Mouse (Mus musculus): Measurements from ENCODE around the gene Dock1. TPM values are rescaled to one million over a fixed set of nuclear protein-coding genes. Genes with fewer than 3 reads are reported as not detected.

Gene Dock1
- total RNA-seq, 2 experiments from 2014 or later, result 89.9 to 206 TPM

GRCm38 (mm10) chr7:134943063-134943462, 272.6 kb downstream of the Dock1 start:
- DNase-seq (ENCODE audit: low spot score in 2 of 2), result no peak

- DNase-seq (ENCODE audit: low spot score in 2 of 2), result no peak
Measured at GRCm38 (mm10) chr7:134943701-134944100, 273.2 kb downstream of the Dock1 start.

- no peak for DNase-seq (ENCODE audit: low spot score in 2 of 2)
Measured at GRCm38 (mm10) chr7:134945925-134946716, 275.7 kb downstream of the Dock1 start.

- DNase-seq (ENCODE audit: low spot score in 2 of 2), result no peak
Measured at GRCm38 (mm10) chr7:134959086-134959485, 288.6 kb downstream of the Dock1 start.

- peak; percentile 29 to 42 for DNase-seq (ENCODE audit: low spot score in 2 of 2)
Measured at GRCm38 (mm10) chr7:134960871-134961270, 290.4 kb downstream of the Dock1 start.

- DNase-seq (ENCODE audit: low spot score in 2 of 2), result no peak
Measured at GRCm38 (mm10) chr7:134961608-134962007, 291.2 kb downstream of the Dock1 start.

GRCm38 (mm10) chr7:134990244-134990643, 319.8 kb downstream of the Dock1 start:
- no peak for DNase-seq (ENCODE audit: low spot score in 2 of 2)

- DNase-seq (ENCODE audit: low spot score in 2 of 2), result no peak
Measured at GRCm38 (mm10) chr7:134990911-134991310, 320.5 kb downstream of the Dock1 start.

- no peak for DNase-seq (ENCODE audit: low spot score in 2 of 2)
Measured at GRCm38 (mm10) chr7:134994983-134995382, 324.5 kb downstream of the Dock1 start.

GRCm38 (mm10) chr7:135002216-135002615, 331.8 kb downstream of the Dock1 start:
- DNase-seq (ENCODE audit: low spot score in 2 of 2), result no peak

GRCm38 (mm10) chr7:135002891-135003290, 332.4 kb downstream of the Dock1 start:
- peak in 1 of 2 experiments; percentile 30 for DNase-seq (ENCODE audit: low spot score in 2 of 2)

- DNase-seq (ENCODE audit: low spot score in 2 of 2), result no peak
Measured at GRCm38 (mm10) chr7:135005964-135006560, 335.6 kb downstream of the Dock1 start.

- no peak for DNase-seq (ENCODE audit: low spot score in 2 of 2)
Measured at GRCm38 (mm10) chr7:135008021-135008420, 337.6 kb downstream of the Dock1 start.

- no peak for DNase-seq (ENCODE audit: low spot score in 2 of 2)
Measured at GRCm38 (mm10) chr7:135010997-135011396, 340.5 kb downstream of the Dock1 start.

- DNase-seq (ENCODE audit: low spot score in 2 of 2), result no peak
Measured at GRCm38 (mm10) chr7:135017531-135017930, 347.1 kb downstream of the Dock1 start.

- no peak for DNase-seq (ENCODE audit: low spot score in 2 of 2)
Measured at GRCm38 (mm10) chr7:135020762-135021161, 350.3 kb downstream of the Dock1 start.

- no peak for DNase-seq (ENCODE audit: low spot score in 2 of 2)
Measured at GRCm38 (mm10) chr7:135021544-135022100, 351.2 kb downstream of the Dock1 start.

- DNase-seq (ENCODE audit: low spot score in 2 of 2), result no peak
Measured at GRCm38 (mm10) chr7:135024531-135024930, 354.1 kb downstream of the Dock1 start.

GRCm38 (mm10) chr7:135028716-135029115, 358.3 kb downstream of the Dock1 start:
- no peak for DNase-seq (ENCODE audit: low spot score in 2 of 2)

GRCm38 (mm10) chr7:135029136-135029535, 358.7 kb downstream of the Dock1 start:
- no peak for DNase-seq (ENCODE audit: low spot score in 2 of 2)

- DNase-seq (ENCODE audit: low spot score in 2 of 2), result no peak
Measured at GRCm38 (mm10) chr7:135031466-135031865, 361.0 kb downstream of the Dock1 start.

- no peak for DNase-seq (ENCODE audit: low spot score in 2 of 2)
Measured at GRCm38 (mm10) chr7:135034811-135035210, 364.4 kb downstream of the Dock1 start.
